Mouse (Mus musculus) midbrain, embryonic 12.5 days (tissue): ENCODE data around the gene Sync. TPM values are rescaled to one million over a fixed set of nuclear protein-coding genes. Genes with fewer than 3 reads are reported as not detected.

Experiments used
- ATAC-seq: fragments of 200-750 bp; cut with Nextera tagmentation; 2 replicates; pipeline ENCODE4 v1.8.0; 2017; ENCODE audit warnings: low read depth, moderate TSS enrichment, moderate library complexity; ENCODE audit not compliant: low FRiP score
- H3K27ac ChIP-seq: fragments of 300-500 bp; sonication (generic); replicated peaks from 2 replicates; pipeline ENCODE4 v1.5.1; 2016; ENCODE audit warnings: mild to moderate bottlenecking
- H3K27me3 ChIP-seq: fragments of 300-500 bp; sonication (generic); 2 replicates; pipeline ENCODE4 v1.6.1; 2016; ENCODE audit warnings: mild to moderate bottlenecking
- H3K36me3 ChIP-seq: fragments of 300-500 bp; sonication (generic); 2 replicates; pipeline ENCODE4 v1.6.1; 2016
- H3K4me1 ChIP-seq: fragments of 300-500 bp; sonication (generic); 2 replicates; pipeline ENCODE4 v1.6.1; 2016
- H3K4me2 ChIP-seq: fragments of 300-500 bp; sonication (generic); replicated peaks from 2 replicates; pipeline ENCODE4 v1.6.1; 2016; ENCODE audit warnings: mild to moderate bottlenecking, moderate library complexity
- H3K4me3 ChIP-seq: fragments of 300-500 bp; sonication (generic); 2 replicates; pipeline ENCODE4 v1.5.1; 2016; ENCODE audit warnings: mild to moderate bottlenecking
- H3K9ac ChIP-seq: fragments of 300-500 bp; sonication (generic); replicated peaks from 2 replicates; pipeline ENCODE4 v1.6.1; 2016; ENCODE audit warnings: mild to moderate bottlenecking, moderate library complexity
- H3K9me3 ChIP-seq: fragments of 300-500 bp; sonication (generic); 2 replicates; pipeline ENCODE4 v1.6.1; 2016; ENCODE audit warnings: mild to moderate bottlenecking
- WGBS: fragments of 180-500 bp; shearing (Covaris S2); methylation state at CpG from one replicate; pipeline ENCODE4 v1.1.7; 2016; 5-methylcytosine and 5-hydroxymethylcytosine counted together
- polyA plus RNA-seq: library from polyadenylated mRNA; unstranded; fragments of >200 nt; fragmentation: Nextera tagmentation; extraction: Ambion mirVana; gene quantifications from 2 replicates; pipeline ENCODE4 v1.2.1, GENCODE M21; 2016

Gene Sync
- polyA plus RNA-seq, 1 experiment from 2014 or later = 0.66 TPM

DNA sequence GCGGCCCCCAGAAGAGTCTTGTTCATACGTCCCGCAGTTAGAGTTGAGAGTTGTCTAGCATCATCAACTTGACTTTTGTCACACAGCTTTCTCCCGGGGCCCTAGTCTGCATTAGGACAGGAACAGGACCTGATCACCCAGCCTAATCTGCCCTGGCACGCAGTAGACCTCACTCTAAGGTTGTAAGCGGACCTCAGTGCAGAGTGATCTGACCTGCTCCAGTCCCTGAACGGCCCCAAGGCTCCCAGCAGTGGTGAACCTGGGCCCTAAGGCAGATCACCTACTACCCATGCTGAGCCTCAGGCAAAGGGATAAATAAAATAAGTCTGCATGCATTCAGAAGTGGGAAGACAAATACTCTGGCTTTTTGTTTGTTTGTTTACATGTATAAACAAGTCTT, 38.1 kb upstream of the Sync start:
- no peak overlapping the region for H3K27ac ChIP-seq
- H3K4me2 ChIP-seq = no peak overlapping the region
- ATAC-seq = no peak
- no peak overlapping the region for H3K4me3 ChIP-seq
- no peaks in the 10 kb centered on the region for H3K36me3 ChIP-seq
- peaks cover 32% of the 10 kb centered on the region for H3K4me1 ChIP-seq
- WGBS = 18% methylated on average over 7 of the region's 7 CpGs
- no peak overlapping the region for H3K9ac ChIP-seq
- H3K27me3 ChIP-seq = peaks cover 72% of the 10 kb centered on the region
- H3K9me3 ChIP-seq = no peaks in the 10 kb centered on the region

DNA sequence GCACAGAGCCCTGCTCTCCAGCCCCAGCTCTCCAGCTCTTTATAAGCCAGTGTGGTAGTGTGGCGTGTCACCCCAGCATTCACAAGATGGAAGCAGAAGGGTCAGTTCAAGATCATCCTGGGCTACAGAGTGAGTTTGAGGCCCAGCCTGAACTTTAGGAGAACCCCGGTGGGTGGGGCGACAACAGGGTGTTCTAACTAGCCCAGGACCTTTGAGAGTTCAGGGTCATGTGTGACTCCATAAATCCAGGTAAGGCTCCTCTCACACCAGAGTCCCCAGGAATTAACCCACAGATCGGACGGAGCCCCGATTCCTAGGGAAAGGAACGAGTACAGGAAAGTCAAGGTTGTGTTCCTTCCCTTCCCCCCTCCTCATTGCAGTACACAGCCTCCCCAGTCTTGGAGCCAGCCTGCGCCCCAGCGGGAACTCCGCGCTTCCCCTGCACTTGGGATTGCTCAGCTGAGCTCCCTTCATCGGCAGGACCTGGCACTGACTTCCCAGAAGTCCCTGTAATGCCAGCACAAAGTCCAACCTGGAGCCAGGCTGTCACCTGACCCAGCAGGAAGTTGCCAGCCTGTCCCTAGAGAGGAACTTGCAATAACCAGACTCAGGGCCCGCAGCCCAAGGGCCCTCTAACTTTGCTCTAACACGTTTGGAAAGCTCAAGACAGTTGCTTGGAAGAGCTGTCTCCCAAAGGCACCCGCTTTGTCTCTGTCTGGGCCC, 36.5 kb upstream of the Sync start:
- WGBS = 11% methylated on average over 15 of the region's 15 CpGs
- Histone ChIP-seq H3K27ac (peak overlapping the region; percentile 54), H3K4me2 (peak overlapping the region; percentile 35), H3K9ac (no peak overlapping the region), H3K27me3 (peaks cover 56% of the 10 kb centered on the region), H3K4me1 (peaks cover 32% of the 10 kb centered on the region), H3K9me3 (no peaks in the 10 kb centered on the region), H3K36me3 (no peaks in the 10 kb centered on the region), H3K4me3 (no peak overlapping the region)
- ATAC-seq = 0 out of 2 replicates have a peak, but pooled peaks have one; percentile 13

DNA sequence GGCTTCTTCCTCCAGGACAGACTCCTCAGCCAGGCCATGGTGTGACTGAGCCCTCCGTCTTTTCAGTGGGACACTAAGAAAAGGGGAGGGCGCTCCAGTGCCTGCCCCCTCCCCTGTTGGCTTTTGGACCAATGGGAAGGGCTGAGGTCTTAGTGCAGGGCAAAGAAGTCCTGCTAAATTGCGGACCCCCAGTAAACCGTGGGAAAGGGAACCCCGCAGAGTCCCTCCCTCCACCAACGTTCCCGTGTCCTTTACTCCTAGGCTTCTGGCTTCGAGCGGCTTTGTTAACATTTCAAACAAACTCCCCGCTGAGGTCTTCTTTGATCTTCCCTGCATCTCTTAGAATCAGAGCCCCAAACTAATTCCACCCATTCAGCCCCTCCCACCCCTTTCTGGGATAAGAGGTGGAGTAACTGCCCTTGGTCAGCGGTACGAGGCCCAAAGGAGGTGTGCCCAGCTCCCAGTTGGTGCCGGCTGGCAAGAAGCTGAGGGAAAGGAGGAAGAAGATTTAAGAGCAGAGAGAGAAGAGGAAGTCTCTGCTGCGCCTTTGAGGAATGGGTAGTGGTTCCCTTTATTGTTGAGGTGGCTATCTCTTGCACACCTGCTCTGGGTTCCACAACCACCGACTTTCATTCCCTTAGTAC, 35.8 kb upstream of the Sync start:
- ATAC-seq = peak; percentile 72
- 2% methylated on average over 15 of the region's 15 CpGs for WGBS
- Histone ChIP-seq H3K36me3 (no peaks in the 10 kb centered on the region), H3K4me2 (peak overlapping the region; percentile 35), H3K4me1 (peaks cover 35% of the 10 kb centered on the region), H3K4me3 (no peak overlapping the region), H3K27ac (peak overlapping the region; percentile 54; the same call in 1 of the 2 replicates), H3K9ac (no peak overlapping the region), H3K27me3 (peaks cover 53% of the 10 kb centered on the region), H3K9me3 (no peaks in the 10 kb centered on the region)

DNA sequence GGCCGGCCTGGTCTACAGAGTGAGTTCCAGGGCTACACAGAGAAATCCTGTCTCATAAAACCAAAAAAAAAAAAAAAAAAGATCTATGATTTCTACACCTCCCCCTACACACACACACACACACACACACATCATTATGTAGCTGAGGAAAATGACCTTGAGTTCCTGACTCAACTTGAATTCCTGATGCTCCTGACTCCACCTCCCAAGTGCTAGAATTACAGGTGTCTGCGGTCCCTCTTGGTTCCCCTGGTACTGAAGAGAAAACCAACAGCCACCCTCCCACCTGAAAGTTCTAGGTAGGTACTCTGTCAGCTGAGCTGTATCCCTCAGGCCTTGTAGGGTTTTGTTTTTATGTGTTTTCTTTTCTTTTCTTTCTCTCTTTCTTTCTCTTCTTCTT, 34.9 kb upstream of the Sync start:
- Histone ChIP-seq H3K27me3 (peaks cover 45% of the 10 kb centered on the region), H3K4me3 (no peak overlapping the region), H3K4me1 (peaks cover 38% of the 10 kb centered on the region), H3K9ac (no peak overlapping the region), H3K27ac (no peak overlapping the region), H3K9me3 (no peaks in the 10 kb centered on the region), H3K4me2 (no peak overlapping the region), H3K36me3 (no peaks in the 10 kb centered on the region)
- no peak for ATAC-seq
- 90% methylated on average over 2 of the region's 2 CpGs for WGBS

DNA sequence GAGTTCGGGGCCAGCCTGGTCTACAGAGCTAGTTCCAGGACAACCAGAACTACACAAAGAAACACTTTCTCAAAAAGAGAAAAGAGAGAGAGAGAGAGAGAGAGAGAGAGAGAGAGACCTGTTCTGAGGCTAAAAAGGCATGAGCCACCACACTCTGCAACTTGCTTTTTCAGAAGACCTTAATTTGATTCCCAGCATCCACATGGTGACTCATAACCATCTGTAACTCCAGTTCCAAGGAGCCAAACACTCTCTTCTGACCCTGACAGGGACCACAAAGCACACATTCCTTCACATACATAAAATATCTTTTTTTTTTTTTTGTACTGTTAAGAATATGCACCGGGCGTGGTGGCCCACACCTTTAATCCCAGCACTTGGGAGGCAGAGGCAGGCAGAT, 32.8 kb upstream of the Sync start:
- Histone ChIP-seq H3K4me3 (no peak overlapping the region), H3K36me3 (no peaks in the 10 kb centered on the region), H3K4me1 (peaks cover 25% of the 10 kb centered on the region), H3K27ac (no peak overlapping the region), H3K27me3 (peaks cover 25% of the 10 kb centered on the region), H3K4me2 (no peak overlapping the region), H3K9me3 (no peaks in the 10 kb centered on the region), H3K9ac (no peak overlapping the region)
- ATAC-seq = no peak
- WGBS = 90% methylated on average over 3 of the region's 3 CpGs

DNA sequence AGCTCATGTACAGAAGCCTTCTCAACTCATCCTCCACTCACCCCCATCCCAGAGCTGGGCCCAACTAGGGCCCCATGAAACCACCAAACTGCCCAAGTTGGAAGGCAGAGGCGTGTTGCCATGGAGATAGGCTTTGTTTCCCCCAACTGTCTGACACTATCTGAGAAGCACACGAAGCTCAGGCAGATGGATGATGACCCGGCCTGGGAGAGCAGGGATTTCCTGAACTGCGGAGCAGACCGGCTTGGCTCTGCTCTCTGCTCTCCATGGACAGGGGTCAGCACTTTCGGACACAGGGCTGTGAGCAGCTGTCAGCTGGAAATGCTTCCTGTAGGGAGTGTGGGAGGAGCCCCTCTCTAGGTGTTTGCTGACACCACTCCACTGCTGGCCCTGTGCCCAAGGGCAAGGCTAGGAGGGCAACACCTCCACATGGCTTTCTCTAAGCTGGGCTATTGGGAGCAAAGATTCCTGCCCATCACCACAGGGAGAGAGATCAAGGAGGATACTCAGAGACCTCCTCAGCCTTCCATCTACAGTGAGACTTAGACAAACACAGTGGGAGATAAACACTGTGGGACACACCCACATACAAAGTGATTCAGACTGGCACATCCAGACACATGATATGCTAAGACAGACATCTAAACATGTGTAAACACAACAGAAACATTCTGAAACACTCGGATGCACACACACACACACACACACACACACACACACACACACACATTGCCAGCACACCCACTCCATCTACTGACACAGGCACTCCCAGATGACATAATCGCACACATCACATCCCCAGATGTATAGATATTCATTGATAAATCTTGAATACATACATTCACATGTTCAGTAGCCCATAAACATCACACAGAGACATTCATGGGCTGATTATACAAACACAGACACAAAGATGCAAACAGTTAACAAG, 30.7 kb upstream of the Sync start:
- Histone ChIP-seq H3K4me3 (no peak overlapping the region), H3K9me3 (no peaks in the 10 kb centered on the region), H3K36me3 (no peaks in the 10 kb centered on the region), H3K27me3 (peaks cover 5% of the 10 kb centered on the region; the same call in 1 of the 2 replicates), H3K4me1 (peaks cover 25% of the 10 kb centered on the region), H3K9ac (no peak overlapping the region), H3K27ac (no peak overlapping the region), H3K4me2 (no peak overlapping the region)
- WGBS = 28% methylated on average over 8 of the region's 8 CpGs
- ATAC-seq = no peak

DNA sequence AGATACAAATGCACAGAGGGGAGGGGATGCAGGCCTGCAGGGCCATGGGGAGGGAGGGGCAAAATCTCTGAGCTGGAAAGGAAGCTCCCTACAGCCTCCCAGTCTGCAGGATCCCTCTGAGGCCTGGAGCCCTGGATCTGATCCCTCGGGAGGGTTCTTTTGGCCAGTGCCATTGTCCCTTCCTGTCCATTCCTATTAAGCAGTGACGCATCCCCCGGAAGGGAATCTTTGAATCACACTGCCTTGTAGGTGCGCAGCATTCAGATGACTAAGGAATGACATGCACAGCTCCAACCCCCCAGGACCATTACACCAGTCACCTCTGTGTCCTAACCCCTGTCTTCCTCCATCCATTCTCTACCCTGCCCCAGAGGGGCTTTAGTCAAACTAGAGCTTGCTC, 28.3 kb upstream of the Sync start:
- WGBS = 31% methylated on average over 4 of the region's 4 CpGs

DNA sequence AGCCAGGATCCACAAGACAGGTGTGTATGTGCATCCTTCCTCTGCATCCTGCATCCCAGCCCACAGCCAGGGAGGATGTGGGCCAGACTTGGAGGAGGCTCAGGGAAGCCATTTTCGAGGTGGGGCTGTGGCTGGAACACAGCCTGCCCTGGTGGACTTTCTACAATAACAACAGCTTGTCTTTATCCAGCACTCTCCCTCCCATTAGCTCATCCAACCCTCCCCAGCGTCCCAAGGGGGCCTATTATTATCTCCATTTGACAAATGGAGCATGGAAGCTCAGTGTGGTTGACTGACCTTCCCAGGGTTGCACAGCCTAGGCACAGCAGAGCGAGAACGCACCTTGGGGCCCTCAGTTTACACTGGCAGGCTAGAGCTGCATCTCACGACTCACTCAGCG, 26.7 kb upstream of the Sync start:
- Histone ChIP-seq H3K4me3 (no peak overlapping the region), H3K4me1 (peaks cover 31% of the 10 kb centered on the region), H3K9me3 (no peaks in the 10 kb centered on the region), H3K36me3 (no peaks in the 10 kb centered on the region), H3K27ac (0 out of 2 replicates have a peak overlapping the region, but pooled peaks have one; percentile 1), H3K9ac (no peak overlapping the region; the same call in 1 of the 2 replicates), H3K27me3 (peaks cover 5% of the 10 kb centered on the region; the same call in 1 of the 2 replicates), H3K4me2 (no peak overlapping the region)
- WGBS = 8% methylated on average over 6 of the region's 6 CpGs
- no peak for ATAC-seq

More for the DNA sequence above, 28.3 kb upstream of the Sync start:
- no peak overlapping the region for H3K27ac ChIP-seq
- H3K27me3 ChIP-seq = peaks cover 5% of the 10 kb centered on the region; the same call in 1 of the 2 replicates
- no peak overlapping the region for H3K9ac ChIP-seq
- H3K36me3 ChIP-seq = no peaks in the 10 kb centered on the region
- H3K4me2 ChIP-seq = no peak overlapping the region
- H3K9me3 ChIP-seq = no peaks in the 10 kb centered on the region
- ATAC-seq = no peak
- peaks cover 31% of the 10 kb centered on the region for H3K4me1 ChIP-seq
- no peak overlapping the region for H3K4me3 ChIP-seq

DNA sequence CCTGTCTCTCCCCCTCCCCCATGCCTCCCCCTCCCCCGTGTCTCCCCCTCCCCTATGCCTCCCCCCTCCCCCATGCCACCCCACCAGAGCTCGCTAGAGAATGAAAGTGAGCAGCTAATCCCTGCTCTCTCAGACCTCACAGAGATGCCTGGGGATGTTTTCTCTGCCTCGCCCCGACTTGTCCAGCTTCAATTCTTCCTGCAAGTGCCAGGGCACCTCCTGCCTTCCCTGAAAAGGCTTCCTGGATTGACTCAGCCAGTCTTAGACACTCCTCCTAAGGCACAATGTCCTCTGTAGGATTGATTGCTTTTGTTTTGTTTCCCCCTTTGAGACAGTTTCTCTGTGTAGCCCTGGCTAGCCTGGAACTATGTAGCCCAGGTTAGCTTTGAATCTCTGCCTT, 26.2 kb upstream of the Sync start, which contains the start of gene C77080:
C77080 (minus strand) TSS at position 209 of the 400 bp plus-strand sequence.
- WGBS = 0% methylated on average over 2 of the region's 4 CpGs
- no peaks in the 10 kb centered on the region for H3K9me3 ChIP-seq
- no peak for ATAC-seq
- H3K4me2 ChIP-seq = no peak within 1 kb of the TSS
- H3K27ac ChIP-seq = 0 out of 2 replicates have a peak within 1 kb of the TSS, but pooled peaks have one; percentile 1
- H3K36me3 ChIP-seq = no peaks in the 10 kb centered on the region
- H3K4me3 ChIP-seq = no peak within 1 kb of the TSS
- H3K27me3 ChIP-seq = peaks cover 5% of the 10 kb centered on the region; the same call in 1 of the 2 replicates
- peaks cover 30% of the 10 kb centered on the region for H3K4me1 ChIP-seq
- no peak within 1 kb of the TSS; the same call in 1 of the 2 replicates for H3K9ac ChIP-seq

DNA sequence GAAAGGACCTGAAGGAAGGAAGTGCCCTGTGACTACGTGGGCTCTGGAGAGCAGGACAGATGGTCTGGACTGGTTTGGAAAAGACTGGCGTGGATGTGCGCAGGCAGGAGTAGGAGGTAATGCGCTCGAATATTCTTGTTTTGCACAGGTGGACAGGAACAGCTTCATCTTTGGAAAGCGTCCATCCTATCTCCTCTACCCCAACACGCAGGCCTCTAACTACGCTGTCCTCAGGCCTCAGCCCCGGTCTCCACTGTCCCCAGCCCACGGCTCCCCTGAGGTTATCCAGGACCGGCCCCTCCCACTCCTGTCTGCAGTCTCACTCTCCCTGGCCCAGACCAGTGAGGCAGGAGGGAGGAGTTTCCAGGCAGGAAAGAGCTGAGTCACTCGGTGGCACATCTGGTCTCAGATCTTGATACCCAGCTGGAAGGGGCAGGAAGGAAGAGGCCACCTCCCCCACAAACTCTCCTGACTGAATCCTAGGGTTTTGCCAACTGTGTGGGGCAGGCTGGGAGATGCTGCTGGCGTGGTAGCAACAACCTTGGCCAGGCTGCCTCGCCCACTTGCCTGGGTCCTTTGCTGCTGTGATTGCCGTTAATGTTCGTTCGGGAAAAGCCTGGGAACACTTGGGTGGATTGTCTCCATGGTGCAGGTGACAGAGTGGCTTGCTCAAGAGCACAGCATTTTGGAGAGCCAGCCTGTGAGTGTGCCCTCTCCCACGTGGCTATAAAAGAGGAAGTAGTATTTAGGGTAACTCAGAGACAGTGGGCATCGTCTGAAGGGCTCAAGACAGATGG, 24.0 kb upstream of the Sync start:
- peaks cover 22% of the 10 kb centered on the region for H3K4me1 ChIP-seq
- H3K4me3 ChIP-seq = no peak overlapping the region
- H3K9me3 ChIP-seq = no peaks in the 10 kb centered on the region
- no peak overlapping the region for H3K4me2 ChIP-seq
- no peak for ATAC-seq
- WGBS = 42% methylated on average over 19 of the region's 19 CpGs
- H3K36me3 ChIP-seq = no peaks in the 10 kb centered on the region
- H3K9ac ChIP-seq = no peak overlapping the region; the same call in 1 of the 2 replicates
- H3K27me3 ChIP-seq = no peaks in the 10 kb centered on the region
- no peak overlapping the region for H3K27ac ChIP-seq

DNA sequence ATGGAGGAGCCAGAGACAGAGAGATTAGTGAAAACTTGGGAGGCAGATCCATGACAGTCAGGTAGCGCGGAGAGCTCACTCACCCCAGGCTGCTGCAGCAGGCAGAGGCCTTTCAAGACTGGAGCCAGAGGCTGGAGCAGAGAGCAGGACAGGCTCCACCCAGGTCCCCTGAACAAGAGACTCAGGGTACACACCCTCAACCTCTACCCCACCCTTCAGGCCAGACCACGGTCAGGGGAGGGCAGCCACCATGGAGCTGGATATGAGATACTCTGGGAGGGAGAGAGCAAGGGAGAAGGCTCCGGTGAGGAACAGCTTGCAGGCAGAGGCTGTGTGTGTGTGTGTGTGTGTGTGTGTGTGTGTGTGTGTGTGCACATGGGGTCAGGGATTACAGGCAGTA, 21.2 kb upstream of the Sync start:
- Histone ChIP-seq H3K4me3 (no peak overlapping the region), H3K36me3 (no peaks in the 10 kb centered on the region), H3K27ac (no peak overlapping the region), H3K9me3 (no peaks in the 10 kb centered on the region), H3K4me2 (no peak overlapping the region), H3K4me1 (peaks cover 12% of the 10 kb centered on the region), H3K27me3 (no peaks in the 10 kb centered on the region), H3K9ac (no peak overlapping the region)
- WGBS = 89% methylated on average over 4 of the region's 4 CpGs
- no peak for ATAC-seq
